Mouse (Mus musculus): ENCODE data around the gene Hmcn2.

DNA sequence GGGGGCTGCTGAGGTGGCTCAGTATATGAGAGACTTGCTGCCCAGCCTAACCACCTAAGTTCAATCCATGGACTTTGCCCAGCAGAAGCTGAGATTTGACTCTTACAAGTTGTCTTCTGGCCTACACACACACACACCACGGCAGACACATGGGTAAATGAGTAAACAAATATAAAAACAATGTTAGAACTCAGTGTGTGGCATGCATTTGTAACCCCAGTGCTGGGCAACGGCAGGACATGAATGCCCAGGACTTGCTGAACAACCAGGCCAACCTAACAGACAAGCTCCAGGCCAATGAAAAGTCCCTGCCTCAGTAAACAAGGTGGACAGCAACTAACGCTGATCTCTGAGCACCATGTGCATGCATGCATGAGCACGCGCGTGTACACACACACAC is 125.4 kb downstream of the Hmcn2 start:
- TF ChIP-seq POLR2A (IDR thresholded peaks at IDR 0.05; ENCODE audit: insufficient read depth, low read depth, low read length) (no peak), CTCF (IDR thresholded peaks at IDR 0.05; ENCODE audit: insufficient read depth, low read depth, low read length) (no peak)
